Mouse (Mus musculus) cerebellum, postnatal 25 days (tissue): Measurements from ENCODE around the gene Ehmt1.

Experiments used
- DNase-seq, 2 experiments: peaks; one replicate each; pipeline ENCODE4 v3.0.0; 2021; ENCODE audit warnings: mixed read lengths in 2 of 2

Gene Ehmt1

DNA sequence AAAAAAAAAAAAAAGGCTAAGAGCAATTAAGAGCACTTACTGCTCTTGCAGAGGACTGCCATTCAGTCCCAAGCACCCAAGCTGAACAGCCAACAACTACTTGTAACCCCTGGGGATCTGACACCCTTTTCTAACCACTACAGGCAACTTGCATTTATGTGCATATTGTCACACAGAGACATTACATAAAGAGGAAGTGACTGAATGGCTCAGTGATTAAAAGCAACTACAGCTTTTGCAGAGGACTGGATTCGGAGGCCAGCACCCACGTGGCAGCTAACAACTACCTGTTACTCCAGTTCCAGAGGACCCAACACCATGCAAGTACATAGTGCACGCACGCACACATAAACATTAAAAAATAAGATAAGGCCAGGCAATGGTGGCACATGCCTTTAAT, 8.9 kb downstream of the Ehmt1 start:
- DNase-seq: no peak

DNA sequence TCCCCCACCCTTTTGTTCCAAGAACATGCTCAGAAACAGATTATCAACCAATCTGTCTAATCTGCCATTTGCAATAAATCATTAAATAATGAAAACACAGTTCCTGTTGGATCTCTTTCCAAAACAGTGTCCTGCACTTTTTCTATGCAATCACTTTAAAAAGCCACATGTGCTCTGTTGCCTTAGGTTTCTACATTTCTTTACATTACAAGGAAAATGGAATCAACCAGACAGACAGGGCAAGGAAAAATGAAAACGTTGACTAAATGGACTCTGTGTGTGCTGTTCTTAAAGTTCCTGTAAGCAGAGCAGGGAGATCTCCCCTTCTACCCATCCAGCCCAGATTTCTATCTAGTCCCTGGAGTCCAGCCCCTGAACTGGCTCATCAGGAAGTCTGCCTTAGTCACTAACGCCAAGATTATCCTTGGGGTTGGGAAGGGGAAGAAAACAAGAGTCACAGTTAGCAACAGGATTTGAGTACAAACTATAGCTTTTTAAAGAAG, 13.7 kb downstream of the Ehmt1 start:
- no peak for DNase-seq

DNA sequence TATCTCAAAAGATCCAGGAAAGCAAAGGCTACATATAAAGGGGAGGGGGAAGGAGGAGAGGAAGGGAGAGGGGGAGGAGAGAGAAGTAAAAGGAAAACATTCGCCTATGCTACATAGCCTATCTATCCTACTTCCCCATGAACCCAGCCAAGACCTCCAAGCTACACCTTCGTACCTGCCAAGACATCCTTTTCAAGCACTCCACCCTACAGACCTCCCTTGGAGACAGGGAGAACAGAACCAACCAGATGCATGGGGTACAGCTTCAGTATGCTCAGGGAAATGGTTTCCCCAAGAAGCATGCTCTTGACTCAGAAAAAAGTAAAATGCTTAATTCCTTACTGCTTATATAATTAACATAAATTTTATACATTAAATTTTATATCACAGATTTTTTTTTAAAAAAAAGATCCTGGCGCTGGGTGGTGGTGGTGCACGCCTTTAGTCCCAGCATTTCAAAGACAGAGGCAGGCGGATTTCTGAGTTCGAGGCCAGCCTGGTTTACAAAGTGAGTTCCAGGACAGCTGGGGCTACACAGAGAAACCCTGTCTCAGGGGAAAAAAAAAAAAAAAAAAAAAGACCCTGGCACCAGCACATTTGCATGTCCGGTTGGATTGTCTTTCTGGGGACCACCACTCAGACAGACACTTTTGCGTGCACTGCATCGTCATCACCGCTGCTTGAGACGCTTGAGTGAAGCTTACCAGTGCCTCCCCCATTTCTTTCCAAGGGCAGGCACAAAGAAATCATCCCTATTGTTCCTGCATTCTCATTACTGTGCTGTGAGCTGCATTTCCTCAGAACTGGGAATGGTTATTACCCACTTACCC, 14.4 kb downstream of the Ehmt1 start:
- no peak for DNase-seq

DNA sequence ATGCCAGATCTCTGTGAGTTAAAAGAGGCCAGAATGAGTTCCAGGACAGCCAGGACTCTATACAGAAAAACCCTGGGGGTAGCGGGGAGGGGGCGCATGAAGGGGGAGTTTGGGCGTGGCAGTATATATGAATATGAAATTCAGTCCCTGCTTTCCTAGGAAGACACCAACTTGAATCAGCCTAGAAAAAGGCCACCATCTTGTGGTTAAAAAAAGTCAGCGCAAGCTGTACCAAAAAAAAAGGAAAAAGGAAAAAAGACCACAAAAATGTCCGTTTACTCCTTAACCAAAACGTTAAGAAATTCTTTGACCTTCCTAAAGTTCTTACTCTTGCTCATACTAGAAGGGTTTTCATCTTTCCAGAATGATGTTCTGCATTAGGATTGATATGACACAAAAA, 16.4 kb downstream of the Ehmt1 start:
- DNase-seq: no peak

DNA sequence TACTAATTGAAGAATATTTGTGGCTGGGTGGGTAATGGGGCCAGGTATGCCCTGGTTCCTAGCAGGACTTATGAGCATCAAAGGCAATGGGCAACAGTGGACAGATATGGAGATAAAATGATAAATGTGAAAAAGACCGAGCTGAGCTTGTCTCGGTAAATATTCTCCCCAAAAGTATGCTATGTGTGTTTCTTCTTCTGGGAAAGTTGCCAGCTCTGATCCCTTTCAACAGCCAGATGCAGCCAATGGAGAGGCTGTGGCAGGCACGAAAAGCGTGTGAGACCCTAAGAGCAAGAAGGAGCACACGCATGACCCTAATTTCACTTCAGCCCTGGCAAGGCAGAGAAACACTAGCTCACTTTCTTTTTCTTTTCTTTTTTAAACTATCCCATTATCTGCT, 18.4 kb downstream of the Ehmt1 start:
- DNase-seq: no peak

DNA sequence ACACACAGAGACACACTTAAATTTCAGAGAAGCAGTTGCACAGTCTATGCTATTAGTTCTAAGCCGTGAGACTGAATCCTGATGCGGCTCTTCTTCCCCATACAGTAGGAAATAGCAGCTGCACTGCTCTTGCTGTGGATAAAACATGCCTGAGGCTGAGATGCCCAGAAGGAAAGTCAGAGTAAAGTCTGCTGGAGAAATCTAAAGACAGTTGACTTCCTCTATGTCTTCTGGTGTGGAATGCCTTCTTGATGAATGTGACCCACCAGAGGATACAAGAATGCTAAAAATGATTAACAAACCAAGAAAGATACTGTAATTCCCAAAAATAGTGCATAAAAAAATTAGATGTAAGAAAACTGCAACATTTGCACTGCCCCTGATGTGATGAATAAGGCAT, 20.1 kb downstream of the Ehmt1 start:
- DNase-seq: no peak

- DNase-seq: no peak
Observed at GRCm38 (mm10) chr2:24896761-24897160, 22.7 kb downstream of the Ehmt1 start.

- DNase-seq: no peak
Observed at GRCm38 (mm10) chr2:24894211-24894610, 25.2 kb downstream of the Ehmt1 start.

DNA sequence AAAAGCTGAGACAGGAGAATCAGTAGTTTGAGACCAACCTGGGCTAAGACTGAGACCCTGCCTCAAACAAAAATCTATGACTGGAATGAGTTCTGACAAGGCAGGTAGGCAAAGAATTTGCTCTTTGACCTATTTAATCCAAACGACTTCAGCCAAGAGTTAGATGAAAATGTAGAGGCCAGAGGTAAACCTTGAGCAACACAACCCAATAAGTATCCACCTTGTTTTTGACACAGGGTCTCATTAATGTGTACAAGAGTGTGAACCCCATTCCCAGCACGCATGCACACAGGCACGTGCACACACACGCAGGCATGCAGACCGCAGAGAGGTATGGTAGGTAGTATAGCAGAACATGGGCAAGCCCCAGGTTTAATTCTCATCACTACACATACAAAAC, 27.1 kb downstream of the Ehmt1 start:
- no peak for DNase-seq

DNA sequence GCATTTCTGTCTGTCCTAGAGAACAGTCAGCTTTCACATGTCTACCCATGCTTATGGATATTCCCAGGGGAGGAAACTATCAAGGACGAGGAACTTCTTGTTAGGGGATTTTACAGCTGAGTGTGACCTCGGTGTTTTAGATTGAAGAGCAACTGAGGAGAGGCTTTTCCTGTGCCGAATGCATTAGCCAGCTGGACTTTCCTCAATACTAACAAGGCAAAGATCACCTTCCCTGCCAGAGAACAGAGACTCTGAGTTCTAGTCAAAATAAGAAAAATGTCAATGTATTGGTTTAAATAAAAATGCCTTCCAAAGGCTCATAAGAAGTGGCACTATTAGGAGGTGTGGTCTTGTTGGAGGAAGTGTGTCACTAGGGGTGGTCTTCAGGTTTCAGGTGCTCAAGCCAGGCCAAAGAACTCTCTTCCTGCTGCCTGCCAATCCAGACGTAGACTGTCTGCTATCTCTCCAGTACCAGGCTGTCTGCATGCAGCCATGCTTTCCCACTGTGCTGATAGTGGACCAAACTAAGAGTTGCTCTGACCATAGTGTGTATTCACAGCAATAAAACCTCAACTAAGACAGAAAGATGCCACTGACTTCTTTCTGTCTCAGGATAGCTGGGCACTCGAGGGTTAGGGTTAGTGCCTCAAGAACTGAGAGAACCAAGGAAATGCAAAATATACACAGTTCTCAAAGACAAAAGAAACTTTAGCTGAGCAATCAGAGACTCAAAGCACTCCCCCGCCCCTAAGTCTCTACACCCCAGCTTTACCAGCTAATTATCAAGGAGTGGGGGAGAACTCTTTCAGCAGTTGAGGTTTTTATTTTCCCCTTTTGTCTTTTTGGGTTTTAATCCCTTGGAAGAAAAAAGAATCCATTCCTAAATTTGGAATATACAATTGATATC, 28.6 kb downstream of the Ehmt1 start:
- no peak for DNase-seq

DNA sequence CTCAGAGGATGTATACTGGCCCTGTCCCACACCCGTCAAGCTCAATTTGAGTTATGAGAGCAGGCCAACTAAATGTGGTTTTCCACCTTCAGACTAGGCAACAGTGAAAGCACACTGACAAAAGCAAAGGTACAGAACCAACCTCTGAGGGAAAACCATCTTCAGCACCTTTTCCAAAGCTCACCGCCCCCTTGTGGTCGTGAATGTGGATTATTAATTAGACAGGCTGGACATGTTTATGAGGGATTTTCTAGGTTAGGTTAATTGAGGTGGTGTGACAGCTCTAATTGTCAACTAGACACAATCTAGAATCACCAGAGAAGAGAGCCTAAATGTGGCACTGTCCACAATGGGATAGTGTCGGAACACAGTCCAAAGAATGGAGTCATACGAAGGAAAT, 30.5 kb downstream of the Ehmt1 start:
- peak in 1 of 2 experiments; percentile 47 for DNase-seq

DNA sequence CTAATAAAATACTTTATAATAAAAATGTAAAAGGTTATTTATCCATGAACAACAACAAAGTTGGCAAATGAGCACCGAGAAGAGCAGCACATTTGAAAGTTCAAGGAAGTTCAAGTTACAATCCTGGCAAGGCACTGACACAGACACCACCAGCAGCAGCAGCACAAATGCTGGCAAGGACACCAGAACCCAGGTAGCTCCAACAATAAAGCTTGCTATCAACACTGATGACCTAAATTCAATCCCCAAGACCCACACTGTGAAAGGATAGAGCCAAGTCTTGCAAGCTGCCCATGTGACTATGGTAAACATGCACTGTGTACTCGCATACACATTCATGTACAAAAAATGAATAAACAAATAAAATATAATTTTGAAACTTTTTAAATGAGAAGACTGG, 38.7 kb downstream of the Ehmt1 start:
- peak in 1 of 2 experiments; percentile 35 for DNase-seq

GRCm38 (mm10) chr2:24870952-24871351, 48.5 kb downstream of the Ehmt1 start:
- no peak for DNase-seq

GRCm38 (mm10) chr2:24863010-24863409, 56.4 kb downstream of the Ehmt1 start:
- DNase-seq: peak; percentile 16 to 45

GRCm38 (mm10) chr2:24852408-24852807, 67.0 kb downstream of the Ehmt1 start:
- DNase-seq: peak; percentile 17 to 44

GRCm38 (mm10) chr2:24846557-24846956, 72.9 kb downstream of the Ehmt1 start:
- DNase-seq: no peak

- no peak for DNase-seq
Observed at GRCm38 (mm10) chr2:24845256-24845655, 74.2 kb downstream of the Ehmt1 start.

DNA sequence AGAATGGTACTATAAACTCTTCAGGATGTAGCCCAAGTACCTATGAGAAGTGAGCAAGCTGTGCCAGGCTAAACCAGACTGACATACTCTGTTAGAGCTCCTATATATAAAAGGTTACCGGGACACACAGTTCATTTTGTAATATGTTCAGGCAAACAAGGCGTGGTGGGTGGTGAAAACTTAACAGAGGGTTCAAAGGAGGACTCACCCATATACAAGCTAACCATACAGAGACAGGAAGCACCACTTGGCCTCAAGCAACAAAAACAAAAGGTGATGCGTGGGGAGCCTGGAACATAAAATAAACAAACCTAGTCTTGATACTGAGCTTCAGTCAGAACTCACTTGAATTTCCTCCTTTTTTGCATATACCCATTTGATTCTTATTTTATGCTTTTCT, 88.8 kb downstream of the Ehmt1 start:
- no peak for DNase-seq

DNA sequence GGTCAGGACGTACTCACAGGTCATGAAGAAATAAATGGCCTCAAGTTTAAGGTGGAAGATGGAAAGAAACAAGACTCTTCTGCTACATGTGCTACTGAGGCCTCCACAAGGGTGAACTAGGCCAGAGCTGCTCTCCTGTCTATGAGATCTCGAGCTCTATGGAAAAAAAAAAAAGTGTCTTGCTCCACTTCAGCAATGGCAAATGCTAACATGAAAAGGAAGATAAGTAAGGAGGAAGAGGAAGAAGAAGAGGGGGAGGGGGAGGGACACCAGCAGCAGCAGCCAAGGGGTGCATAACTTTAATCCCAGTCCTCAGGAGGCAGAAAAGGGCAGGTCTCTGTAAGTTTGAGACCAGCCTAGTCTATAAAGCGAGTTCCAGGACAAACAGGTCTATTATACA, 109.7 kb downstream of the Ehmt1 start:
- no peak for DNase-seq

DNA sequence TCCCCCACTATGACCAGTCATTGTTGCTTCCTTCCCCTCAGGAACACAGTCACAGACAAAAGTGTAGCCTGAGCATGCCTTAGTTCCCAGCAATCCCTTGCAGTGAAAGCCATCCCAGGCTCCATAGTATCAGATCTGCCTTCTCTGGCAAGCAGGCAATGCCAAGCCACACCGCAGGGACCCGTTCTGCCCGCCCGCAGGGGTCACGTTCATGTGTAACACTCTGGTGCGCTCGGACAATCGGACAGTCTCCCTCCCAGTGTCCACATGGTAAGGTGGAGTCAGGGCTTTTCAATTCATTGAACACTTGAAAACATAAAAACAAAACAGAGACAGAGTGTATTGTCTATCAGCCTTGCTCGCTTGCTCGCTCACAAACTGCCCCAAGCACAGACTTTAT, 111.7 kb downstream of the Ehmt1 start:
- peak; percentile 17 to 34 for DNase-seq

- DNase-seq: peak in 1 of 2 experiments; percentile 14
Observed at GRCm38 (mm10) chr2:24807036-24807435, 112.4 kb downstream of the Ehmt1 start.

DNA sequence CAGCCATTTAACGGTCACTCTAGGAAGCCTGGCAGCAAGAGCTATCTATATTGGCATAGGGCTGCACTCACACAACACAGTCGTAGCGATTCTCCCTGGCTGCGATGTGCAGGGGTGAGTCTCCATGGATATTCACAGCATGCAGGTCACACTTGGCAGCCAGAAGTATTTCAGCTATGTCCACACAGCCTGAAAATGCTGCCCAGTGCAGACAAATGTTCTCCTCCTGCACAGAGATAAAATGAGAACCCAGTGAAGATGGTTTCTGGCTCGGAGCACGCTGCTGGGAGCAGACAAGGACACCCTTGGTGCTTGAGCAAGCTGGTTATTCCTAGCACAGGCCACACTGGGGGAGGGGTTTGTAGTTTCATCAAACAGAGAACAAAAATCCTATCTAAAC, 113.3 kb downstream of the Ehmt1 start:
- peak; percentile 35 to 51 for DNase-seq

DNA sequence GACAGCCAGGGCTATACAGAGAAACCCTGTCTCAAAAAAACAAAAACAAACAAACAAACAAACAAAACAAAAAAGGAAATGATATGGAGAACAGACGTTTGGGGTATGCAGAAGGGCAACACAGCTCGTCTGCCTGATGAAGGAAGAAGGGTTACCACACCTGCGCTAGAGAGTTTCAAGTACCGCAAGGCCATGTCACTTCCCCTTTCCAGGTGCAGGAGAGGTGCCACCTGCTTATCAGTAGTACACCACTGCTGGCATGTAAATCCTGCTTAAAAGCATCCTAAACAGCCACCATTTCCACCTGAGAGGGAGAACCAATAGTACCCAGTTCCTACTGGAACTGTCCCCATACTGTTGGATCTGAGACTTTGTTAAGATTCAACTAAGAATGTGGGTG, 113.8 kb downstream of the Ehmt1 start:
- no peak for DNase-seq
